Mouse (Mus musculus) gastrocnemius, adult 18-20 months (tissue): ENCODE data around the gene Dcps. TPM values are rescaled to one million over a fixed set of nuclear protein-coding genes. Genes with fewer than 3 reads are reported as not detected.

ENCODE experiments used
- DNase-seq: peaks from one replicate; pipeline ENCODE4 v3.0.0; 2021; ENCODE audit warnings: low spot score
- total RNA-seq, 2 experiments: library from RNA; stranded (reverse); gene quantifications; 2 replicates each; pipeline ENCODE4 v1.2.3; 2021

Dcps gene
- total RNA-seq, 2 experiments from 2014 or later = 7.5 to 10.0 TPM

- DNase-seq = no peak
Observed at GRCm38 (mm10) chr9:35135575-35135974, 40.3 kb downstream of the Dcps start.

GRCm38 (mm10) chr9:35131637-35132397, 44.0 kb downstream of the Dcps start:
- no peak for DNase-seq

GRCm38 (mm10) chr9:35128995-35129418, 46.9 kb downstream of the Dcps start:
- no peak for DNase-seq

GRCm38 (mm10) chr9:35128564-35128963, 47.3 kb downstream of the Dcps start:
- no peak for DNase-seq

GRCm38 (mm10) chr9:35127561-35127960, 48.3 kb downstream of the Dcps start:
- no peak for DNase-seq

- peak; percentile 25 for DNase-seq
Observed at GRCm38 (mm10) chr9:35127147-35127546, 48.7 kb downstream of the Dcps start.

GRCm38 (mm10) chr9:35124678-35124955, 51.2 kb downstream of the Dcps start:
- no peak for DNase-seq

- no peak for DNase-seq
Observed at GRCm38 (mm10) chr9:35123804-35124677, 51.8 kb downstream of the Dcps start.

GRCm38 (mm10) chr9:35123456-35123803, 52.4 kb downstream of the Dcps start:
- DNase-seq = no peak

- DNase-seq = no peak
Observed at GRCm38 (mm10) chr9:35122551-35123266, 53.2 kb downstream of the Dcps start.

- no peak for DNase-seq
Observed at GRCm38 (mm10) chr9:35119168-35119567, 56.7 kb downstream of the Dcps start, which contains the start of gene St3gal4. TSS of gene St3gal4 (minus strand) at chr9:35119268.

GRCm38 (mm10) chr9:35118563-35118962, 57.3 kb downstream of the Dcps start:
- no peak for DNase-seq

- peak; percentile 38 for DNase-seq
Observed at GRCm38 (mm10) chr9:35117384-35118295, 58.2 kb downstream of the Dcps start.

GRCm38 (mm10) chr9:35116391-35117381, 59.2 kb downstream of the Dcps start:
- DNase-seq = peak; percentile 78

GRCm38 (mm10) chr9:35115804-35116203, 60.1 kb downstream of the Dcps start:
- no peak for DNase-seq

GRCm38 (mm10) chr9:35115299-35115698, 60.6 kb downstream of the Dcps start:
- no peak for DNase-seq

- DNase-seq = no peak
Observed at GRCm38 (mm10) chr9:35114234-35114633, 61.6 kb downstream of the Dcps start.

GRCm38 (mm10) chr9:35111941-35112595, 63.8 kb downstream of the Dcps start:
- peak; percentile 73 for DNase-seq

GRCm38 (mm10) chr9:35111446-35111845, 64.4 kb downstream of the Dcps start:
- DNase-seq = no peak
